Mouse (Mus musculus): ENCODE results near the gene Ms4a6b. TPM values are rescaled to one million over a fixed set of nuclear protein-coding genes. Genes with fewer than 3 reads are reported as not detected.

The Ms4a6b gene
- 4.7 TPM for polyA plus RNA-seq (2014; fragmentation: Illumina TruSeq; extraction: RNeasy Lipid Tissue Mini Kit (QIAGEN cat#74804); ENCODE audit: low read depth, low replicate concordance)

GRCm38 (mm10) chr19:11516246-11516645 lies at the start of gene Ms4a6b:
Ms4a6b (plus strand) TSS chr19:11516512.

GRCm38 (mm10) chr19:11469215-11469614 lies 47.1 kb upstream of the Ms4a6b start, which contains the start of gene Ms4a6c:
Ms4a6c (plus strand) TSS chr19:11469366.

GRCm38 (mm10) chr19:11485746-11486145 lies 30.6 kb upstream of the Ms4a6b start, which contains the start of gene Gm8369:
Gm8369 (plus strand) TSS chr19:11485938.

GRCm38 (mm10) chr19:11536593-11536992 lies 20.3 kb downstream of the Ms4a6b start, which contains the start of gene Ms4a4d:
Ms4a4d (plus strand) TSS chr19:11536801.

Other genes starting within 250 kb of the Ms4a6b start
- not detected for gene Ms4a5, start 232.6 kb upstream of the Ms4a6b start, polyA plus RNA-seq (2014; fragmentation: Illumina TruSeq; extraction: RNeasy Lipid Tissue Mini Kit (QIAGEN cat#74804); ENCODE audit: low read depth, low replicate concordance)
- gene Ms4a14, start 202.1 kb upstream of the Ms4a6b start, polyA plus RNA-seq (2014; fragmentation: Illumina TruSeq; extraction: RNeasy Lipid Tissue Mini Kit (QIAGEN cat#74804); ENCODE audit: low read depth, low replicate concordance), result 0.31 TPM
- gene Ms4a7, start 180.4 kb upstream of the Ms4a6b start, polyA plus RNA-seq (2014; fragmentation: Illumina TruSeq; extraction: RNeasy Lipid Tissue Mini Kit (QIAGEN cat#74804); ENCODE audit: low read depth, low replicate concordance), result 4.3 TPM
- gene Ms4a4a, start 141.0 kb upstream of the Ms4a6b start, polyA plus RNA-seq (2014; fragmentation: Illumina TruSeq; extraction: RNeasy Lipid Tissue Mini Kit (QIAGEN cat#74804); ENCODE audit: low read depth, low replicate concordance), result 3.3 TPM
- gene Ms4a4c, start 111.7 kb upstream of the Ms4a6b start, polyA plus RNA-seq (2014; fragmentation: Illumina TruSeq; extraction: RNeasy Lipid Tissue Mini Kit (QIAGEN cat#74804); ENCODE audit: low read depth, low replicate concordance), result 0.71 TPM
- gene Ms4a4b, start 73.0 kb upstream of the Ms4a6b start, polyA plus RNA-seq (2014; fragmentation: Illumina TruSeq; extraction: RNeasy Lipid Tissue Mini Kit (QIAGEN cat#74804); ENCODE audit: low read depth, low replicate concordance), result 0.76 TPM
- gene Ms4a6c, start 47.1 kb upstream of the Ms4a6b start, polyA plus RNA-seq (2014; fragmentation: Illumina TruSeq; extraction: RNeasy Lipid Tissue Mini Kit (QIAGEN cat#74804); ENCODE audit: low read depth, low replicate concordance), result 7.1 TPM
- not detected for gene Gm8369, start 30.6 kb upstream of the Ms4a6b start, polyA plus RNA-seq (2014; fragmentation: Illumina TruSeq; extraction: RNeasy Lipid Tissue Mini Kit (QIAGEN cat#74804); ENCODE audit: low read depth, low replicate concordance)
- 17.2 TPM for gene Ms4a4d, start 20.3 kb downstream of the Ms4a6b start, polyA plus RNA-seq (2014; fragmentation: Illumina TruSeq; extraction: RNeasy Lipid Tissue Mini Kit (QIAGEN cat#74804); ENCODE audit: low read depth, low replicate concordance)
- 4.2 TPM for gene Ms4a6d, start 88.3 kb downstream of the Ms4a6b start, polyA plus RNA-seq (2014; fragmentation: Illumina TruSeq; extraction: RNeasy Lipid Tissue Mini Kit (QIAGEN cat#74804); ENCODE audit: low read depth, low replicate concordance)
- gene Ms4a2, start 107.2 kb downstream of the Ms4a6b start, polyA plus RNA-seq (2014; fragmentation: Illumina TruSeq; extraction: RNeasy Lipid Tissue Mini Kit (QIAGEN cat#74804); ENCODE audit: low read depth, low replicate concordance), result not detected
- gene Ms4a3, start 124.3 kb downstream of the Ms4a6b start, polyA plus RNA-seq (2014; fragmentation: Illumina TruSeq; extraction: RNeasy Lipid Tissue Mini Kit (QIAGEN cat#74804); ENCODE audit: low read depth, low replicate concordance), result not detected
- gene Oosp2, start 144.0 kb downstream of the Ms4a6b start, polyA plus RNA-seq (2014; fragmentation: Illumina TruSeq; extraction: RNeasy Lipid Tissue Mini Kit (QIAGEN cat#74804); ENCODE audit: low read depth, low replicate concordance), result not detected
- gene Oosp1, start 174.6 kb downstream of the Ms4a6b start, polyA plus RNA-seq (2014; fragmentation: Illumina TruSeq; extraction: RNeasy Lipid Tissue Mini Kit (QIAGEN cat#74804); ENCODE audit: low read depth, low replicate concordance), result not detected
- not detected for gene Oosp3, start 180.5 kb downstream of the Ms4a6b start, polyA plus RNA-seq (2014; fragmentation: Illumina TruSeq; extraction: RNeasy Lipid Tissue Mini Kit (QIAGEN cat#74804); ENCODE audit: low read depth, low replicate concordance)
- gene Gif, start 231.0 kb downstream of the Ms4a6b start, polyA plus RNA-seq (2014; fragmentation: Illumina TruSeq; extraction: RNeasy Lipid Tissue Mini Kit (QIAGEN cat#74804); ENCODE audit: low read depth, low replicate concordance), result not detected